Mouse (Mus musculus): Measurements from ENCODE around the gene Sorbs2. TPM values are rescaled to one million over a fixed set of nuclear protein-coding genes. Genes with fewer than 3 reads are reported as not detected.

Gene Sorbs2
- polyA plus RNA-seq, 1 experiment from 2014 or later = not detected

GRCm38 (mm10) chr8:45593711-45594110 is 86.1 kb downstream of the Sorbs2 start:
- Histone ChIP-seq H3K79me2 (ENCODE audit: inconsistent target) (no peaks in the 10 kb centered on the region), H3K36me3 (ENCODE audit: inconsistent target) (no peaks in the 10 kb centered on the region), H3K27ac (no peak overlapping the region), H3K4me3 (ENCODE audit: inconsistent target) (no peak overlapping the region)
- 84% methylated on average over 5 of the region's 5 CpGs for WGBS (ENCODE audit: missing documents)

GRCm38 (mm10) chr8:45595983-45596382 is 88.4 kb downstream of the Sorbs2 start:
- WGBS (ENCODE audit: missing documents) = 69% methylated on average over 1 of the region's 1 CpGs
- H3K79me2 ChIP-seq (ENCODE audit: inconsistent target) = no peaks in the 10 kb centered on the region
- no peaks in the 10 kb centered on the region for H3K36me3 ChIP-seq (ENCODE audit: inconsistent target)
- H3K27ac ChIP-seq = no peak overlapping the region
- H3K4me3 ChIP-seq (ENCODE audit: inconsistent target) = no peak overlapping the region

- no peaks in the 10 kb centered on the region for H3K79me2 ChIP-seq (ENCODE audit: inconsistent target)
- H3K4me3 ChIP-seq (ENCODE audit: inconsistent target) = no peak overlapping the region
- H3K27ac ChIP-seq = no peak overlapping the region
- H3K36me3 ChIP-seq (ENCODE audit: inconsistent target) = no peaks in the 10 kb centered on the region
- 67% methylated on average over 2 of the region's 2 CpGs for WGBS (ENCODE audit: missing documents)
Observed at GRCm38 (mm10) chr8:45596591-45596990, 89.0 kb downstream of the Sorbs2 start.

- H3K36me3 ChIP-seq (ENCODE audit: inconsistent target) = no peaks in the 10 kb centered on the region
- no peak overlapping the region for H3K27ac ChIP-seq
- H3K79me2 ChIP-seq (ENCODE audit: inconsistent target) = no peaks in the 10 kb centered on the region
- 92% methylated on average over 7 of the region's 7 CpGs for WGBS (ENCODE audit: missing documents)
- H3K4me3 ChIP-seq (ENCODE audit: inconsistent target) = no peak overlapping the region
Observed at GRCm38 (mm10) chr8:45597631-45598420, 90.2 kb downstream of the Sorbs2 start.

GRCm38 (mm10) chr8:45598883-45599282 is 91.3 kb downstream of the Sorbs2 start:
- Histone ChIP-seq H3K4me3 (ENCODE audit: inconsistent target) (no peak overlapping the region), H3K79me2 (ENCODE audit: inconsistent target) (no peaks in the 10 kb centered on the region), H3K36me3 (ENCODE audit: inconsistent target) (no peaks in the 10 kb centered on the region), H3K27ac (no peak overlapping the region)
- WGBS (ENCODE audit: missing documents) = 92% methylated on average over 2 of the region's 2 CpGs

- no peak overlapping the region for H3K4me3 ChIP-seq (ENCODE audit: inconsistent target)
- WGBS (ENCODE audit: missing documents) = 82% methylated on average over 4 of the region's 4 CpGs
- no peak overlapping the region for H3K27ac ChIP-seq
- H3K79me2 ChIP-seq (ENCODE audit: inconsistent target) = no peaks in the 10 kb centered on the region
- no peaks in the 10 kb centered on the region for H3K36me3 ChIP-seq (ENCODE audit: inconsistent target)
Observed at GRCm38 (mm10) chr8:45602019-45602418, 94.4 kb downstream of the Sorbs2 start.

GRCm38 (mm10) chr8:45605419-45605818 is 97.8 kb downstream of the Sorbs2 start:
- Histone ChIP-seq H3K79me2 (ENCODE audit: inconsistent target) (no peaks in the 10 kb centered on the region), H3K27ac (no peak overlapping the region), H3K36me3 (ENCODE audit: inconsistent target) (no peaks in the 10 kb centered on the region), H3K4me3 (ENCODE audit: inconsistent target) (no peak overlapping the region)
- 100% methylated on average over 1 of the region's 1 CpGs for WGBS (ENCODE audit: missing documents)

- Histone ChIP-seq H3K79me2 (ENCODE audit: inconsistent target) (no peaks in the 10 kb centered on the region), H3K27ac (no peak overlapping the region), H3K4me3 (ENCODE audit: inconsistent target) (no peak overlapping the region), H3K36me3 (ENCODE audit: inconsistent target) (no peaks in the 10 kb centered on the region)
- 85% methylated on average over 4 of the region's 6 CpGs for WGBS (ENCODE audit: missing documents)
Observed at GRCm38 (mm10) chr8:45607012-45607411, 99.4 kb downstream of the Sorbs2 start.

- 94% methylated on average over 6 of the region's 6 CpGs for WGBS (ENCODE audit: missing documents)
- H3K79me2 ChIP-seq (ENCODE audit: inconsistent target) = no peaks in the 10 kb centered on the region
- no peak overlapping the region for H3K27ac ChIP-seq
- H3K4me3 ChIP-seq (ENCODE audit: inconsistent target) = no peak overlapping the region
- H3K36me3 ChIP-seq (ENCODE audit: inconsistent target) = no peaks in the 10 kb centered on the region
Observed at GRCm38 (mm10) chr8:45608413-45608812, 100.8 kb downstream of the Sorbs2 start.

- Histone ChIP-seq H3K4me3 (ENCODE audit: inconsistent target) (no peak overlapping the region), H3K27ac (no peak overlapping the region), H3K36me3 (ENCODE audit: inconsistent target) (no peaks in the 10 kb centered on the region), H3K79me2 (ENCODE audit: inconsistent target) (no peaks in the 10 kb centered on the region)
- 72% methylated on average over 7 of the region's 7 CpGs for WGBS (ENCODE audit: missing documents)
Observed at GRCm38 (mm10) chr8:45610426-45611215, 103.0 kb downstream of the Sorbs2 start.

GRCm38 (mm10) chr8:45611320-45611719 is 103.7 kb downstream of the Sorbs2 start:
- WGBS (ENCODE audit: missing documents) = 88% methylated on average over 1 of the region's 1 CpGs
- Histone ChIP-seq H3K36me3 (ENCODE audit: inconsistent target) (no peaks in the 10 kb centered on the region), H3K4me3 (ENCODE audit: inconsistent target) (no peak overlapping the region), H3K79me2 (ENCODE audit: inconsistent target) (no peaks in the 10 kb centered on the region), H3K27ac (no peak overlapping the region)

- 65% methylated on average over 5 of the region's 5 CpGs for WGBS (ENCODE audit: missing documents)
- no peak overlapping the region for H3K27ac ChIP-seq
- H3K4me3 ChIP-seq (ENCODE audit: inconsistent target) = no peak overlapping the region
- H3K36me3 ChIP-seq (ENCODE audit: inconsistent target) = no peaks in the 10 kb centered on the region
- no peaks in the 10 kb centered on the region for H3K79me2 ChIP-seq (ENCODE audit: inconsistent target)
Observed at GRCm38 (mm10) chr8:45614610-45615009, 107.0 kb downstream of the Sorbs2 start.

- 17% methylated on average over 9 of the region's 9 CpGs for WGBS (ENCODE audit: missing documents)
- H3K4me3 ChIP-seq (ENCODE audit: inconsistent target) = no peak overlapping the region
- H3K27ac ChIP-seq = no peak overlapping the region
Observed at GRCm38 (mm10) chr8:45615050-45615449, 107.5 kb downstream of the Sorbs2 start.

GRCm38 (mm10) chr8:45615551-45615950 is 108.0 kb downstream of the Sorbs2 start:
- WGBS (ENCODE audit: missing documents) = 54% methylated on average over 7 of the region's 7 CpGs
- no peaks in the 10 kb centered on the region for H3K79me2 ChIP-seq (ENCODE audit: inconsistent target)
- H3K36me3 ChIP-seq (ENCODE audit: inconsistent target) = no peaks in the 10 kb centered on the region
- no peak overlapping the region for H3K4me3 ChIP-seq (ENCODE audit: inconsistent target)
- no peak overlapping the region for H3K27ac ChIP-seq

More at GRCm38 (mm10) chr8:45615050-45615449, 107.5 kb downstream of the Sorbs2 start:
- H3K36me3 ChIP-seq (ENCODE audit: inconsistent target) = no peaks in the 10 kb centered on the region
- H3K79me2 ChIP-seq (ENCODE audit: inconsistent target) = no peaks in the 10 kb centered on the region

- Histone ChIP-seq H3K79me2 (ENCODE audit: inconsistent target) (no peaks in the 10 kb centered on the region), H3K27ac (no peak overlapping the region), H3K36me3 (ENCODE audit: inconsistent target) (no peaks in the 10 kb centered on the region), H3K4me3 (ENCODE audit: inconsistent target) (no peak overlapping the region)
- 83% methylated on average over 15 of the region's 15 CpGs for whole genome bisulfite sequencing (ENCODE audit: missing documents)
Observed at GRCm38 (mm10) chr8:45621576-45622178, 114.1 kb downstream of the Sorbs2 start.

All from macrophage (primary cell).